Mouse (Mus musculus) limb, embryonic 11.5 days (tissue): ENCODE data around the gene Tmsb15b2. TPM values are rescaled to one million over a fixed set of nuclear protein-coding genes. Genes with fewer than 3 reads are reported as not detected.
"Not testable (repeated sequence)": the region's sequence is repeated elsewhere in the genome, so short reads cannot be mapped to it uniquely, and the experiment has no call there.

Experiments
- ATAC-seq: fragments of 200-750 bp; cut with Nextera tagmentation; 2 replicates; pipeline ENCODE4 v1.8.0; 2017; ENCODE audit warnings: low read depth; ENCODE audit not compliant: insufficient number of reproducible peaks, low FRiP score, low TSS enrichment
- DNase-seq: peaks from one replicate; pipeline ENCODE4 v3.0.0-alpha.2; 2015; ENCODE audit warnings: low spot score
- H3K27ac ChIP-seq: fragments of 300-500 bp; sonication (generic); replicated peaks from 2 replicates; pipeline ENCODE4 v1.5.1; 2014; ENCODE audit warnings: low read depth, mild to moderate bottlenecking, low read length
- H3K27me3 ChIP-seq: fragments of 300-500 bp; sonication (generic); 2 replicates; pipeline ENCODE4 v1.6.1; 2014; ENCODE audit warnings: mild to moderate bottlenecking, low read length, mixed read lengths; ENCODE audit not compliant: control insufficient read depth, insufficient read depth
- H3K36me3 ChIP-seq: fragments of 300-500 bp; sonication (generic); 2 replicates; pipeline ENCODE4 v1.6.1; 2014; ENCODE audit warnings: mild to moderate bottlenecking, low read length, moderate library complexity, mixed read lengths; ENCODE audit not compliant: control insufficient read depth, insufficient read depth
- H3K4me1 ChIP-seq: fragments of 300-500 bp; sonication (generic); 2 replicates; pipeline ENCODE4 v1.6.1; 2014; ENCODE audit warnings: low read length, mixed read lengths; ENCODE audit not compliant: control insufficient read depth, insufficient read depth
- H3K4me2 ChIP-seq: fragments of 300-500 bp; sonication (generic); 2 replicates; pipeline ENCODE4 v1.6.1; 2014; ENCODE audit warnings: low read depth, mild to moderate bottlenecking, moderate library complexity; ENCODE audit not compliant: severe bottlenecking
- H3K4me3 ChIP-seq: fragments of 300-500 bp; sonication (generic); 2 replicates; pipeline ENCODE4 v1.5.1; 2014; ENCODE audit warnings: low read depth, low read length
- H3K9ac ChIP-seq: fragments of 300-500 bp; sonication (generic); 2 replicates; pipeline ENCODE4 v1.6.1; 2014; ENCODE audit warnings: mild to moderate bottlenecking, low read length
- H3K9me3 ChIP-seq: fragments of 300-500 bp; sonication (generic); 2 replicates; pipeline ENCODE4 v1.6.1; 2016; ENCODE audit warnings: low read length; ENCODE audit not compliant: control insufficient read depth
- WGBS: fragments of 180-500 bp; shearing (Covaris S2); extraction: QIAGEN DNeasy Blood & Tissue Kit; methylation state at CpG from one replicate; pipeline ENCODE4 v1.1.7; 2014; 5-methylcytosine and 5-hydroxymethylcytosine counted together
- polyA plus RNA-seq: library from polyadenylated mRNA; unstranded; fragments of >200 nt; fragmentation: Nextera tagmentation; extraction: Ambion mirVana; gene quantifications from 2 replicates; pipeline ENCODE4 v1.2.1, GENCODE M21; 2014

Tmsb15b2 gene
- 65.5 and 66.3 TPM in 2 replicates for polyA plus RNA-seq

DNA sequence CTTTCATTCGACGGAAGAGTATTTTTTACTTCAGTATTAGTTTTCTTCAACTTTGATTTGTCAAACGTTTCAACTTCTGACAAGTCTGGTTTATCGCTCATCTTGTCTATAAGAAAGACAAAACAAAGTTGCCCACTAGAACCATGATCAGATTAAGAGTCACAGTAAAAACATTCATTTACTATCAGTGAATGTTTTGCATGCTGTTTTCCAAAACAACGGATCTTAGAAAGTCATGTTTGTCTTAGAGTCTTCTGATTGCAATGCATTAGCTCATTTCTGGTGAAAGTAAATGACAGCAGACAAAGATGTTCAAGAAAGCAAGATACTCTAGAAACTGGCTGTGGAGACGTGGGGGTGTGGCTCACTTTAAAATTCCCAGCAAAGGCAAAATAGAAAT is at the start of gene Tmsb15b2:
Tmsb15b2 (minus strand) TSS at position 101 of the 400 bp plus-strand sequence.
- WGBS, result 88% methylated on average over 6 of the region's 6 CpGs
- ATAC-seq, H3K9ac ChIP-seq: not testable (repeated sequence)

DNA sequence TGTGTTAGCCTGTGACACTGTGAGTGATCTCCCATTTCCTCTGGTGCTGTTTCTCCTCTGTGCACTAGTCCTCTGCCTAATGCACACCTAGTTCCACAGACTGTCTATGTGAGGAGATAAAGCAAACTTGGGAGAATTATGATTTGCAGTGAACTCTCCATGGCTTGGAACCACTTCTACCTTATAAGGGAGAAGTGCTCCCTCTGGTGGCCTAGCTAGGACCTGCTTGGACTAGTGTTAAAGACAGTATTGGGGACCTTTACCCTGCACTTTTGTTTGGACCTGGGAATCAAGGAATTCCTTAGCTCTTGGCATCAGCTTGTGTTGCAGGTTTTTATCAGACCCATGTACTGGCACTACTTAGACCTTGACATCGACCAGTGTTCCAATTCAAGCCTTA is 44.0 kb upstream of the Tmsb15b2 start:
- no peak overlapping the region for H3K4me3 ChIP-seq
- DNase-seq (peak; percentile 64), ATAC-seq (no peak)
- no peaks in the 10 kb centered on the region for H3K4me1 ChIP-seq
- H3K36me3 ChIP-seq, result no peaks in the 10 kb centered on the region
- H3K9ac ChIP-seq, result no peak overlapping the region
- no peaks in the 10 kb centered on the region for H3K27me3 ChIP-seq
- 11% methylated on average over 1 of the region's 1 CpGs for WGBS
- no peaks in the 10 kb centered on the region for H3K9me3 ChIP-seq
- H3K4me2 ChIP-seq, result no peak overlapping the region
- no peak overlapping the region for H3K27ac ChIP-seq

More for the DNA sequence above, at the start of gene Tmsb15b2:
- peak within 1 kb of the TSS; percentile 53; the same call in 1 of the 2 replicates for H3K4me2 ChIP-seq
- H3K4me1 ChIP-seq, H3K27me3 ChIP-seq, H3K27ac ChIP-seq, H3K9me3 ChIP-seq, DNase-seq, H3K36me3 ChIP-seq: not testable (repeated sequence)
- H3K4me3 ChIP-seq, result peak within 1 kb of the TSS; percentile 29

GRCm38 (mm10) chrX:137017668-137018067 is 42.4 kb upstream of the Tmsb15b2 start:
- H3K9me3 ChIP-seq, result no peaks in the 10 kb centered on the region
- no peak for ATAC-seq
- H3K4me2 ChIP-seq, result no peak overlapping the region
- H3K36me3 ChIP-seq, result no peaks in the 10 kb centered on the region
- H3K27me3 ChIP-seq, result no peaks in the 10 kb centered on the region
- H3K4me1 ChIP-seq, result no peaks in the 10 kb centered on the region
- WGBS, result 27% methylated on average over 1 of the region's 1 CpGs
- H3K27ac ChIP-seq, result no peak overlapping the region
- H3K9ac ChIP-seq, result no peak overlapping the region
- no peak overlapping the region for H3K4me3 ChIP-seq
- no peak for DNase-seq

DNA sequence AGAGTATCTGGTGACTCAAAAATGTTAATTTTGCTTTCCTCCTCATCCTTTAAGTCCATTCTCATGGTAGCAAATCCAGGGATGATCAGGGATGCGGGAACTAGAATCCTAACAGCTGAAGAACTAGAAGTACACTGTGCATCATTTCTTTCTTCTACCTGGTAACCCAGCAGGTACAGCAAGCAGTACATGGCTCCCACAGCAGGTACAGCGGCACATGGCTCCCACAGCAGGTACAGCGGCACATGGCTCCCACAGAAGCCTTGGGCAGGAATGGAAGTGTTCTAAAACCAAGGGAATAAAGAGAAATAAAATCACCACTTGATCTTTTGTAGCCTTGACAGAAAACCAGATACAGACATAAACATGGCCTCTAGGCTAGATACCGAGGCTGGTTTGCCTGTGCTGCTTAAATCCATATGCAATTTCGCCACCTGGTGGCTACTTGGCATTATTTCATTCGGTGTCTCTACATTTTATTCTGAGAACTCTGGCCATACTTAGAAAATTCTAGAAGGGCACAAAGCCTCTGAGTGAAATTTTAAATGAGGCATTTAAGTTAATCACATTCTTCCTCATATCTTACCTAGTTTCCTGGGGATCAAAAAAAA is 39.9 kb upstream of the Tmsb15b2 start:
- Histone ChIP-seq H3K9me3 (no peaks in the 10 kb centered on the region), H3K9ac (no peak overlapping the region), H3K27ac (no peak overlapping the region), H3K4me3 (no peak overlapping the region), H3K36me3 (no peaks in the 10 kb centered on the region), H3K4me1 (no peaks in the 10 kb centered on the region), H3K27me3 (no peaks in the 10 kb centered on the region), H3K4me2 (no peak overlapping the region)
- ATAC-seq (0 out of 2 replicates have a peak, but pooled peaks have one; percentile 31), DNase-seq (peak; percentile 63)
- whole genome bisulfite sequencing, result 50% methylated on average over 6 of the region's 6 CpGs

DNA sequence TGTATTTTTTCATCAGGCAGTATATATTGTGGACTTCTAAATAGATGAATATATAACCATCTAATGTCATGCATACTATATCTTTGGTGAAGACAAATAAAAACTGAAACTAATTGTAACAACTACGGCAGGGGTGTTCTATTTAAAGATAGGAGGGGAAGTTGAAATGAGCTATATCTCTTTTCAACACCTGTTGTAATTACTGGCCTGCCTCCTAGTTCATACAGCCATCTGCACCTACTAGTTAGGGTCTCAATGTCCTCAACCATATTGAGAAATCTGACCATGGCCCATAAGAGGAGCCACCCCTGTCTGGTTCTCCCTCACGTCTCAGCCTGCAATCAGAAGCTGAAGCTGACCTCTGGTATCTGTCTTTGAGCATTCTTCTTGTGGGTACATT is 21.0 kb upstream of the Tmsb15b2 start:
- H3K4me3 ChIP-seq, result no peak overlapping the region
- H3K4me1 ChIP-seq, result no peaks in the 10 kb centered on the region
- H3K27me3 ChIP-seq, result peaks cover 7% of the 10 kb centered on the region
- no peaks in the 10 kb centered on the region for H3K9me3 ChIP-seq
- no peaks in the 10 kb centered on the region for H3K36me3 ChIP-seq
- ATAC-seq (no peak), DNase-seq (no peak)
- H3K27ac ChIP-seq, result no peak overlapping the region
- no peak overlapping the region for H3K4me2 ChIP-seq
- H3K9ac ChIP-seq, result no peak overlapping the region
- 82% methylated on average over 2 of the region's 2 CpGs for whole genome bisulfite sequencing

- DNase-seq, result peak; percentile 33
- H3K27me3 ChIP-seq, result peaks cover 7% of the 10 kb centered on the region
- H3K36me3 ChIP-seq, result no peaks in the 10 kb centered on the region
- peak overlapping the region; percentile 32 for H3K4me3 ChIP-seq
- peak overlapping the region; percentile 37; the same call in 1 of the 2 replicates for H3K9ac ChIP-seq
- no peaks in the 10 kb centered on the region for H3K9me3 ChIP-seq
- no peak overlapping the region for H3K27ac ChIP-seq
- ATAC-seq, result no peak
- 40% methylated on average over 14 of the region's 14 CpGs for WGBS
- H3K4me2 ChIP-seq, result peak overlapping the region; percentile 50
- H3K4me1 ChIP-seq, result no peaks in the 10 kb centered on the region
Observed at GRCm38 (mm10) chrX:136993641-136994040, 18.3 kb upstream of the Tmsb15b2 start.

GRCm38 (mm10) chrX:136992978-136993547 is 17.8 kb upstream of the Tmsb15b2 start, which contains the start of gene Zcchc18:
Gene Zcchc18, plus strand, starts transcription at chrX:136993155.
- peak within 1 kb of the TSS; percentile 49 for H3K9ac ChIP-seq
- H3K4me1 ChIP-seq, result no peaks in the 10 kb centered on the region
- H3K9me3 ChIP-seq, result no peaks in the 10 kb centered on the region
- no peak within 1 kb of the TSS for H3K27ac ChIP-seq
- DNase-seq, result peak; percentile 80
- peak within 1 kb of the TSS; percentile 50 for H3K4me2 ChIP-seq
- peak within 1 kb of the TSS; percentile 32 for H3K4me3 ChIP-seq
- H3K27me3 ChIP-seq, result peaks cover 7% of the 10 kb centered on the region
- WGBS, result 10% methylated on average over 26 of the region's 26 CpGs
- peak; percentile 98 for ATAC-seq
- no peaks in the 10 kb centered on the region for H3K36me3 ChIP-seq

GRCm38 (mm10) chrX:136992191-136992965 is 17.1 kb upstream of the Tmsb15b2 start:
- Histone ChIP-seq H3K4me2 (peak overlapping the region; percentile 50), H3K9me3 (no peaks in the 10 kb centered on the region), H3K4me1 (no peaks in the 10 kb centered on the region), H3K4me3 (peak overlapping the region; percentile 32), H3K27me3 (peaks cover 7% of the 10 kb centered on the region), H3K36me3 (no peaks in the 10 kb centered on the region), H3K27ac (no peak overlapping the region), H3K9ac (peak overlapping the region; percentile 49; the same call in 1 of the 2 replicates)
- DNase-seq (no peak), ATAC-seq (peak; percentile 55)
- whole genome bisulfite sequencing, result 27% methylated on average over 19 of the region's 19 CpGs
